Mouse (Mus musculus): ENCODE results near the gene Etv1. TPM values are rescaled to one million over a fixed set of nuclear protein-coding genes. Genes with fewer than 3 reads are reported as not detected.

Gene Etv1
- polyA plus RNA-seq, 1 experiment, result 7.8 TPM

DNA sequence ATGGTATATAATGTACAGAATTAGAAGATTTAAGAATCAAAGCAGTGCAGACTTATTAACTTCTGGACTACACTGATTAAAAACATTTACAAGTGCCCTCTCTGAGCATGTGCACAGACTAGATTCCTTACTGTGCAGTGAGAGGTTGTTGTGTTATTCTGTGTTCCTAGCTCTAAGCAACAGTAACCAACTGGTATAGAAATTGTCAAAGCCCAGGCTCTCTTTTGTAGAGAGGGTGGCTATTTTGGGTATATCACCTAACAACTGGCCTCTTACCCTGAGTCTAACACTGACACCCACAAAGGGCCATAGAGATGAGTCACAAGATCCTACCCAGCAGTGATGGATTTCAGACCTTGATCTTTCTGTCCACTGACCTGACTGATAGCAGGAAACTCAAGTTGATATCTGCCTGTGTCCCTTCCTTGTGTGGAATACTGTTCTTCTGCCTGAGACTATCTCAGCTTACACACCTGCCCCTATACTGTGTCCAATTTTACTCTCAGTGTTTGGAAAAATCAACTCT is 95.4 kb downstream of the Etv1 start:
- DNase-seq, result no peak
- H3K4me1 ChIP-seq (ENCODE audit: control insufficient read depth, insufficient read depth, low read length), result no peaks in the 10 kb centered on the region
- H3K4me3 ChIP-seq (replicated peaks; ENCODE audit: extremely low read depth, low read depth, low read length), result no peak overlapping the region
- TF ChIP-seq CTCF (IDR thresholded peaks at IDR 0.05; ENCODE audit: insufficient read depth, low read length), result no peak
- no peak for TF ChIP-seq POLR2A (IDR thresholded peaks at IDR 0.05; ENCODE audit: borderline replicate concordance, extremely low read depth, low read depth, low read length)

DNA sequence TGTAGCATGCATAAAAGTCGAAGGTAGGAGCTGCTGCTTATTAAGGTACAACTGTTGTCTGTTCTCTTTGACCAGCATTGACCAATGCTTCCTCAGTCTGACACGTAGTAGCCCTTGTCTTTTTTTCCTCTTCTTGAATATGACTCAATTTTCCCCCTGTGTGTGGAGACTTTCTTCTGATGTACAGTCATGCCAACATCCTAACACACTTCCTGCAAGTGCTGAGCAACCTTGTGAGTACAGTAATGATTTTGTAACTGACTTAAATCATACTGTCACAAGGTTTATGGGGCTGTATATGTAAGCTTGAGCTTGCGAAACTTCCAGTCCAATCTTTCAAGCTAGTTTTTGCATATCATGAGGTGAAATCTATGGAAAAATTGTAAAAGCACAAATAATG is 125.3 kb downstream of the Etv1 start:
- TF ChIP-seq CTCF (IDR thresholded peaks at IDR 0.05; ENCODE audit: insufficient read depth, low read length), result no peak
- TF ChIP-seq POLR2A (IDR thresholded peaks at IDR 0.05; ENCODE audit: borderline replicate concordance, extremely low read depth, low read depth, low read length), result no peak
- DNase-seq, result no peak
- 74% methylated on average over 3 of the region's 3 CpGs for WGBS
- Histone ChIP-seq H3K4me3 (replicated peaks; ENCODE audit: extremely low read depth, low read depth, low read length) (no peak overlapping the region), H3K4me1 (ENCODE audit: control insufficient read depth, insufficient read depth, low read length) (no peaks in the 10 kb centered on the region)

DNA sequence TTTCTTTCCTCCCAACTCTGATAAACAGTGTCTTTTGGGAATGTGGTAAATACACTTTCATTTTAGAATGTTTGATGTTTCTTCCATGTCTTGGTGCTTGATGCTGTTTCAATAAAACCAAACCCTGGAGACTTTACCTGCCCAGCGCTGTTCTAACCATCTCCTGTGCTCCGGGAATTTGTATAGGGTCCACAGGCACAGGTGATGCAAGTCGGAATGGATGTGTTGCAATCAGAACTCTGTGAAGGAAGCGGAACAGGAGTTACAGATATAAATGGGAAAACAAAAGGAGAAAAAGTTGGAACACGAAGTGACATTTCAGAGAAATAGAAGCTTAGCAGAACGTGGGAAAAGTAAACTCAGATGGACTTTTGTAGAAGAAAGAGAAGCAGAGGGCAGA is 127.1 kb downstream of the Etv1 start:
- no peak for DNase-seq
- Histone ChIP-seq H3K4me1 (ENCODE audit: control insufficient read depth, insufficient read depth, low read length) (no peaks in the 10 kb centered on the region), H3K4me3 (replicated peaks; ENCODE audit: extremely low read depth, low read depth, low read length) (peak overlapping the region; percentile 36)
- TF ChIP-seq POLR2A (IDR thresholded peaks at IDR 0.05; ENCODE audit: borderline replicate concordance, extremely low read depth, low read depth, low read length) (no peak), CTCF (IDR thresholded peaks at IDR 0.05; ENCODE audit: insufficient read depth, low read length) (no peak)
- 64% methylated on average over 6 of the region's 6 CpGs for WGBS

DNA sequence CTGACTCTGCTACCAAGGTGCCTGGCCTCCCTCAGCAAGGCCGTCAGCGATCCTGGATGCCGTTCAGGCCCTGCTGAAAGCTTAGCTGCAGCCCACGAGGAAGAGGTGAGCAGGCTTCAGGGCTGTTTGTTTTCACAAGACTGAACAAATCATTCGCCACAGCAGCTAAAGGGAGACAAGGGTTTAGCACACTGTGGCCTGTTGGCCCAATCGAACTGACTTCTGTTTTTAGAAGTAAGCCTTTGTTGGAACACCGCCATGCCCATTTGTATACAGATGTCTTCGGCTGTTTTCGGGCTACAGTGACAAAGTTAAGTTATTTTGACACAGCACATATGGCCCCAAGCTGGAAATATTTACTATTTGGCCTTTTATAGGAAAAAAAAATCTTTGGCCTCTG is 127.6 kb downstream of the Etv1 start:
- peak; percentile 10 for DNase-seq
- WGBS, result 35% methylated on average over 9 of the region's 9 CpGs
- H3K4me3 ChIP-seq (replicated peaks; ENCODE audit: extremely low read depth, low read depth, low read length), result peak overlapping the region; percentile 36
- H3K4me1 ChIP-seq (ENCODE audit: control insufficient read depth, insufficient read depth, low read length), result no peaks in the 10 kb centered on the region
- no peak for TF ChIP-seq POLR2A (IDR thresholded peaks at IDR 0.05; ENCODE audit: borderline replicate concordance, extremely low read depth, low read depth, low read length)
- no peak for TF ChIP-seq CTCF (IDR thresholded peaks at IDR 0.05; ENCODE audit: insufficient read depth, low read length)

DNA sequence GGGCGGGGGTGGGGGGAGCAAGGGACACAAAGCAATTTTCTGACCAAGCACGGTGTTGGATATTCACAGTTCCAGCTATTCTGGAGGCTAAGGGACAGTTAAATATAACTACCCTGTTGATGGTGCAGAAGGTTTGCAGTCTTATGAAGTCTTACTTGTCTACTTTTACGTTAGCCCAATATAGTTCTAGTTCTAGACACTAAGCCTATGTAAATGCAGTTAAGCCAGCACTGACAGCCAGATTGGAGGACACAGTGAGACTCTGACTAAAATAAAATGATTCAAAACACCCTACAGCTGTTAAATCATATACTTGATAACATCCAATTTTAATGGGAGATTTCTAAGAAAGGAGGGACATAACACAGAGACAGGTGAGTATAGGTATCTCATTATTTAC is 129.8 kb downstream of the Etv1 start:
- Histone ChIP-seq H3K4me3 (replicated peaks; ENCODE audit: extremely low read depth, low read depth, low read length) (no peak overlapping the region), H3K4me1 (ENCODE audit: control insufficient read depth, insufficient read depth, low read length) (no peaks in the 10 kb centered on the region)
- DNase-seq, result no peak
- TF ChIP-seq CTCF (IDR thresholded peaks at IDR 0.05; ENCODE audit: insufficient read depth, low read length) (no peak), POLR2A (IDR thresholded peaks at IDR 0.05; ENCODE audit: borderline replicate concordance, extremely low read depth, low read depth, low read length) (no peak)
- 88% methylated on average over 3 of the region's 3 CpGs for WGBS

All from lung, adult 2 months (tissue).